Mouse (Mus musculus): ENCODE measurements around the gene Atp2b4. TPM values are rescaled to one million over a fixed set of nuclear protein-coding genes. Genes with fewer than 3 reads are reported as not detected.
A peak's percentile ranks its signal among the peaks of the same experiment; 100 is the strongest.

Gene Atp2b4
- total and polyA plus RNA-seq, 2 experiments from 2014 or later = 12.1 to 48.3 TPM

GRCm38 (mm10) chr1:133663427-133663826 lies 137.4 kb downstream of the Atp2b4 start:
- 86% methylated on average over 4 of the region's 4 CpGs for WGBS

DNA sequence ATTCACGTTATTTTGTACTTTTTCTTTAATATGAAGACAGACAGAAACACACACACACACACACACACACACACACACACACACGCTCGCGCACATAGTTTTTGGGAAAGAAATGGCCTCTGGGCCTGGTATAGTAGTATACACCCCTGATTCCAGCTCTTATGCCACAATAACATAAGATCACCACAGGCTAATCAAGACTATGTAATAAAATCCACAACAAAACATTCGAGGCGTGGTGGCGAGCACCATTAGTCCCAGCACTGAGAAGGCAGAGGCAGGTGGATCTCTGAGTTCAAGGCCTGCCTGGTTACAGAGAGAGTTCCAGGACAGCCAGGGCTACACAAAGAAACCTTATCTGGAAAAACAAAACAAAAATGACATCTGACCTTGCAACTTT lies 137.9 kb downstream of the Atp2b4 start:
- ATAC-seq (ENCODE audit: low FRiP score) (no peak), DNase-seq (ENCODE audit: low spot score) (no peak)
- Histone ChIP-seq H3K4me2 (ENCODE audit: low read depth, low read length, poor library complexity, severe bottlenecking) (no peak overlapping the region), H3K9me3 (ENCODE audit: low read length) (no peaks in the 10 kb centered on the region), H3K27me3 (ENCODE audit: insufficient read depth, low read length) (no peaks in the 10 kb centered on the region), H3K36me3 (ENCODE audit: insufficient read depth, low read length) (no peaks in the 10 kb centered on the region), H3K4me1 (ENCODE audit: insufficient read depth, low read length) (peaks cover 10% of the 10 kb centered on the region; the same call in 1 of the 2 replicates), H3K9ac (replicated peaks; ENCODE audit: low read length, poor library complexity, severe bottlenecking) (no peak overlapping the region), H3K27ac (ENCODE audit: low read depth, low read length) (no peak overlapping the region), H3K4me3 (ENCODE audit: low read depth, low read length) (no peak overlapping the region)
- 95% methylated on average over 7 of the region's 7 CpGs for whole genome bisulfite sequencing
- TF ChIP-seq CTCF (IDR thresholded peaks at IDR 0.05) = no peak

More at GRCm38 (mm10) chr1:133663427-133663826, 137.4 kb downstream of the Atp2b4 start:
- Histone ChIP-seq H3K9ac (replicated peaks; ENCODE audit: low read length, poor library complexity, severe bottlenecking) (no peak overlapping the region), H3K36me3 (ENCODE audit: insufficient read depth, low read length) (no peaks in the 10 kb centered on the region), H3K9me3 (ENCODE audit: low read length) (no peaks in the 10 kb centered on the region), H3K4me1 (ENCODE audit: insufficient read depth, low read length) (peaks cover 7% of the 10 kb centered on the region; the same call in 1 of the 2 replicates), H3K27me3 (ENCODE audit: insufficient read depth, low read length) (no peaks in the 10 kb centered on the region), H3K27ac (ENCODE audit: low read depth, low read length) (no peak overlapping the region), H3K4me2 (ENCODE audit: low read depth, low read length, poor library complexity, severe bottlenecking) (no peak overlapping the region), H3K4me3 (ENCODE audit: low read depth, low read length) (no peak overlapping the region)
- no peak for ATAC-seq (ENCODE audit: low FRiP score)
- TF ChIP-seq CTCF (IDR thresholded peaks at IDR 0.05) = no peak
- no peak for DNase-seq (ENCODE audit: low spot score)

- TF ChIP-seq CTCF (IDR thresholded peaks at IDR 0.05) = no peak
- ATAC-seq (ENCODE audit: low FRiP score) (peak; percentile 98), DNase-seq (ENCODE audit: low spot score) (peak; percentile 99)
- peak within 1 kb of the TSS; percentile 77 for H3K9ac ChIP-seq (replicated peaks; ENCODE audit: low read length, poor library complexity, severe bottlenecking)
- peak within 1 kb of the TSS; percentile 94 for H3K27ac ChIP-seq (ENCODE audit: low read depth, low read length)
- H3K4me2 ChIP-seq (ENCODE audit: low read depth, low read length, poor library complexity, severe bottlenecking) = peak within 1 kb of the TSS; percentile 76
- H3K36me3 ChIP-seq (ENCODE audit: insufficient read depth, low read length) = no peaks in the 10 kb centered on the region
- WGBS = 3% methylated on average over 25 of the region's 26 CpGs
- H3K4me1 ChIP-seq (ENCODE audit: insufficient read depth, low read length) = peaks cover 10% of the 10 kb centered on the region; the same call in 1 of the 2 replicates
- no peaks in the 10 kb centered on the region for H3K9me3 ChIP-seq (ENCODE audit: low read length)
- H3K27me3 ChIP-seq (ENCODE audit: insufficient read depth, low read length) = no peaks in the 10 kb centered on the region
- H3K4me3 ChIP-seq (ENCODE audit: low read depth, low read length) = peak within 1 kb of the TSS; percentile 73
Observed at GRCm38 (mm10) chr1:133661203-133661933, 139.5 kb downstream of the Atp2b4 start, which contains the start of gene Gm38394. Gene Gm38394, minus strand, starts transcription at chr1:133661318.

DNA sequence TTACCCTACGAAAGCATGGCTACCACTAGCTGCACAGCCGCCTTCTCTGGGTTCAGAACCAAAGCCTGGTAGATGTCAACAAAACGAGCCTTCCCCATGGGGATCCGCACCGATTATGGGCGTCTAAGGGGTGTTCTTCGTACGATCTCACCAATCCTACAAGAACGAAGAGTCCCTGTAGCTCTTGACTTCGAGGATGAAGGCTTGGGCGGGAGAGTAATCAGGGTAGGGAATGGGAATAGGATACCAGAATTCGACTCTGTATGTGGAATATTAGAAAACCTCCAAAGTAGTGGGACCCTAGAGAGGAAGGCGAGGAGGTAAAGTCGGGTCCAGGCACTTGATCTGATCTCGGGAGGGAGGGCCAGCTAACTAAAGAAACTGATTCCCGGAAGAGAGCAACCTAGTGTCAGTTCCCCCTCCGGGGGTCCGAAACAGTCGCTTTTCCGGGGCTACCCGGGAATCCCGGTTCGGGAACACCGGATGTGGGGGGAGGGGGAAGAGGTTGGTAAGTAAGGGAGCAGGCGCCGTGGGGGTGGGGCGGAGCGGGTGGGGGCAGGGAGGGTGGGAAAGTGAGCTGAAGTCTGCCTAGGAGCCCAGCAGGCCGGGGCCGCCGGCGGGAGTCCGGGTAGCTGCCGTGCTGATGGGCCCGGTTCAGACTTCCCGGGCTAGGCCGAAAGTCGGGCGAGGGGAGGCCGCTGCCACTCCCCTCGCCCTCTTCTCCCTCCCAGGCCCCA lies 140.2 kb downstream of the Atp2b4 start, which contains the start of gene Zbed6:
Gene Zbed6 (minus strand): TSS at position 420 of the 737 bp plus-strand sequence.
- WGBS = 2% methylated on average over 40 of the region's 41 CpGs
- H3K4me2 ChIP-seq (ENCODE audit: low read depth, low read length, poor library complexity, severe bottlenecking) = peak within 1 kb of the TSS; percentile 76
- H3K27me3 ChIP-seq (ENCODE audit: insufficient read depth, low read length) = no peaks in the 10 kb centered on the region
- DNase-seq (ENCODE audit: low spot score) = peak; percentile 85
- H3K9me3 ChIP-seq (ENCODE audit: low read length) = no peaks in the 10 kb centered on the region
- TF ChIP-seq CTCF (IDR thresholded peaks at IDR 0.05) = no peak
- peaks cover 10% of the 10 kb centered on the region; the same call in 1 of the 2 replicates for H3K4me1 ChIP-seq (ENCODE audit: insufficient read depth, low read length)
- peak within 1 kb of the TSS; percentile 73 for H3K4me3 ChIP-seq (ENCODE audit: low read depth, low read length)
- ATAC-seq (ENCODE audit: low FRiP score) = peak; percentile 90
- H3K9ac ChIP-seq (replicated peaks; ENCODE audit: low read length, poor library complexity, severe bottlenecking) = peak within 1 kb of the TSS; percentile 77
- H3K27ac ChIP-seq (ENCODE audit: low read depth, low read length) = peak within 1 kb of the TSS; percentile 94
- H3K36me3 ChIP-seq (ENCODE audit: insufficient read depth, low read length) = no peaks in the 10 kb centered on the region

DNA sequence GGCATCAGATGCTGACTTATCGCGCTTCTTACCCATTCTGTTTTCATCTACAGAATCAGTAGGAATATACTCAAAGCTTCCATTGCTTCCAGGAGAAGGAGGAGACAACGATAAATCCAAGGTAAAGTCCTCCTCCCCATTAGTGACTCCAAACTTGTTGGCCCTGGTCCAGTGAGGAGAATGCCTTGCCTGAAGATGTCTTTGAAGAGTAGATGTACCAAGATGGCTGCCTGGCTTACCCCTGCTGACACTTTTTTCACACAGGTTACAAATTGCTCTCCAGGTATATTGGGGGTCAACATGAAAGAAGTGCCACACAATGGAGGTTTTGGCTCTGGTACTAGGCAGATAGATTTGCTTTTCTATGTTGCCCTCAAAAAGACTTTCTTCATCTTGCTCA lies 142.0 kb downstream of the Atp2b4 start:
- Histone ChIP-seq H3K27ac (ENCODE audit: low read depth, low read length) (no peak overlapping the region), H3K9me3 (ENCODE audit: low read length) (no peaks in the 10 kb centered on the region), H3K4me2 (ENCODE audit: low read depth, low read length, poor library complexity, severe bottlenecking) (no peak overlapping the region), H3K27me3 (ENCODE audit: insufficient read depth, low read length) (no peaks in the 10 kb centered on the region), H3K9ac (replicated peaks; ENCODE audit: low read length, poor library complexity, severe bottlenecking) (no peak overlapping the region), H3K4me3 (ENCODE audit: low read depth, low read length) (no peak overlapping the region), H3K36me3 (ENCODE audit: insufficient read depth, low read length) (peaks cover under 1% of the 10 kb centered on the region; the same call in 1 of the 2 replicates), H3K4me1 (ENCODE audit: insufficient read depth, low read length) (peaks cover 10% of the 10 kb centered on the region; the same call in 1 of the 2 replicates)
- ATAC-seq (ENCODE audit: low FRiP score) = no peak
- DNase-seq (ENCODE audit: low spot score) = no peak
- no peak for TF ChIP-seq CTCF (IDR thresholded peaks at IDR 0.05)
- WGBS = 80% methylated on average over 3 of the region's 3 CpGs

All from midbrain, postnatal 0 days (tissue).